Mouse (Mus musculus): ENCODE measurements around the gene Tamm41.
A peak's percentile ranks its signal among the peaks of the same experiment; 100 is the strongest.

Tamm41 gene

DNA sequence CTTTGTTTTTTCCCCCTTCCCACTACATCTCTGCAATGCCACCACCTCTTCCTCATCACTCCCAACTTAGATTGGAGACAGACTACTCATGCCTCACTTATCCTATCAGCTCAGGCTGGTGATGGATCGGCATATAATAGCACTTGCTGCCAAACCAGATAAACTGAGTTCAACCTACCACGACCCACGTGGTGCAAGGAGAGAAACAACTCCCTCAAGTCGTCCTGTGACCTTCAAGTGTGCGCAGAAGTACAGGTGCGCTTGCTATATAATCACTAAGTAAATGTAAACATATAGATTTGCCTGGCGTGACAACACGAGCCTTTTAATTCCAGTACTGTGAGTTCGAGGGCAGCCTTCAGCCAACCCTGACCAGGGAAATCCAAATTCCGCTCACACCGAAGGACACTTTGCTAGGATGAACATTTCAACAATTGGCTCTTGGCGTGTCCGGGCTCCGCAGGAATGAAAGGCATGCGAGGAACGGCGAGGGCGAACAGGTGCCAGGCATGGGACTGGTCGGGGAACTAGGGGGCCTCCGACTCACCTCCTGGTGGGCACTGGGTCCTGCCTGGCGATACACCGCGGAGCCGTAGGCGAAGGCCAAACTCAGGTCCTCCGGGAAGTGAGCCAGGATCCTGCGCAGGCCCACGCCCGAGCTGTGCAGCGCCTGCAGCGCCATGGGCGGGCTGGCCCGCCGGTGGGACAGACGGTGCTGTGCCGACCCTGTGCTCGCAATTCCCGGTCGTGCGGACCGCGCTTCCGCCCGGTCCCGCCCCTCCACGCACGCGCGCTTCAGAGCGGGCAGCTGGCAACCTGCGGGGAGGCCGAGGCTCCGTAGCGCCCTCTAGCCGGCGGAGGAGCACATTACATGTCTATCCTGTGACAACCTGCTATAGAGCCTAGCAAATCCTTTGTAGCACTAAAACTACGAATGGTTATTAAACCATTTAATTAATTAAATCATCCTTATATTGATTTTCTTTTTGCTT is at the start of gene Tamm41:
Gene Tamm41, minus strand, starts transcription at position 774 of the 992 bp plus-strand sequence.
- DNase-seq: peak; percentile 88

- no peak for DNase-seq
Measured at GRCm38 (mm10) chr6:115085274-115085841, 47.7 kb upstream of the Tamm41 start.

GRCm38 (mm10) chr6:115076781-115077575 is 39.3 kb upstream of the Tamm41 start:
- DNase-seq: peak; percentile 50

- DNase-seq: peak; percentile 49
Measured at GRCm38 (mm10) chr6:115072024-115072423, 34.3 kb upstream of the Tamm41 start.

GRCm38 (mm10) chr6:115065411-115066241 is 27.9 kb upstream of the Tamm41 start:
- DNase-seq: peak; percentile 51

DNA sequence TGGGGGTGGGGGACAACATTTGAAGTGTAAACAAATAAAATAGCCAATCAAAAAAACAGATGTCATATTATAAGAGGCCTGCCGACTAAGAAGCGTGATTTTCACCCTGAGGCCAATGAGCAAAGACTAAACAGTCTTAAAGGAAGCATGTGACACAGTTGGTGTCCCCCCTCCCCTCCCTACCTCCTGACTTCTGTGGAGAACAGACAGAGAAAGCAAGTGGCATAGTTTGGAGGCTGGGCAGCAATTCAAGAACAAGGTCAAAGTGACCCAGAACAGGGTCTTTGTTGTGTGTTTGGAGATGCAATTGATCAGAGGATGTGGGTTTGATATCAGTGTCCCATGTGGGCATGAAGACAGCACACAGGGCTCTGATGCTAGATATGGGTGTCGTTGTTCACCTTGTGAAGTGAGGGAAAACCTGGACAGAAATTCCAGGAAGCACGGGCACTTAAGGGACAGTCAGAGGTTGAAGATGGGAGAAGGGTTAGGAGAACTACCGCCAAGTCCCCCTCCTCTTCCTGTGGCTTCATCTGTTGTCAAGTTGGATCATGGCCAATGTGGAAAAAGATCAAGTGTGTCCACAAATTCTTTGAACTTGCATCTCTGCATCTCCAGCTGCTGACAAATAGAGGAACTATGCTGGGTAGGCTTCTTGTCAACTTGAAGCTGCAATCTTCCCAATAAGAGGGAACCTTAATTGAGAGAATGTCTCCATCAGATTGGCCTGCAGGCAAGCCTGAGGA is 25.1 kb upstream of the Tamm41 start:
- DNase-seq: no peak

DNA sequence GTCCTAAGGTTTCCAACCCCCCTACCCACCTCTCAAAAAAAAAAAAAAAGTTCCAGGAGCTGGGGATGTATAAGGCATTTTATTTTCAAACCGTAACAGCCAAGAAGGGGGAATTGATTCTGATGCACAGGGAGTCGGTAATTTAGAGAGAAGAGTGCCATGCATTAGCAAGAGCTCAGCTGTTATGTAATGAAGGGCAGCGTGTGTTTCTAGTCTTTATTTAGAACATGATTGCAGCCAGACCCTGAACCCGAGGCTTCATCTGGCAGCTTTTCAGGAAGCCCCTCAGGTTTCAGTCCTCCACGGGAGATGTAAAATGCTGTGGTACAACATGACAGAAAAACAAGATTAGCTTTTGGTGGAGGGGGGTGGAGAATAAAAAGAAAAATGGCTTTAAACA is 21.6 kb upstream of the Tamm41 start:
- no peak for DNase-seq

GRCm38 (mm10) chr6:115056699-115057098 is 19.0 kb upstream of the Tamm41 start:
- no peak for DNase-seq

- no peak for DNase-seq
Measured at GRCm38 (mm10) chr6:115055440-115055839, 17.8 kb upstream of the Tamm41 start.

DNA sequence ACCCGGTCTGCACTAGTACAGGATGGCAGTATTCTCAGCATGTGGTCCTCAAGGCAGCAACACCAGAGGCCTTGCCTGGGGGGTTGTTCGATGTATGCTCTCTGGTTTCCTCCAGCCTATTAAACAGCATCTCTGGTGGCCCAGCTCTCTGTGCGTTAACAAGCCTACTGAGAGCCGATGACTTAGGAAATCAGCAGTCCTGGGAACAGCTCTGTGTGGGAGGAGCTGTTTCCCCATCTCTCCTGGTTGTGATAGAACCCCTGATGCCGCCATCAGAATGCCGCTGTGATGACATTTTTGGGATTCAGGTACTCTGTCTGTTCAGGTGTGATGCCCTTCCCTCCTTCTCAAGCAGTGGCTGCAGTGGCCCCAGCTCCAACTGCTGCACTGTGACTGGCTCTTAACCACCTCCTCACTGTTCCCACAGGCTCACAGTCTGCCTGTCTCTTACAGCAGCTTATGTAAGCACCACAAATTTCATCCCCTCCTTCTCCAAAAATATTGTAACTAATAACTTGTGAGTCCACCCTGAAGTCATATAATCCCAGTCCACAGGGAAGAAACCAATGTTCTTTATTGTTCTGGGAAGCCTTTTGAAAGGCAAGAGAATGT is 14.0 kb upstream of the Tamm41 start:
- DNase-seq: no peak

- peak; percentile 45 for DNase-seq
Measured at GRCm38 (mm10) chr6:115049015-115049414, 11.3 kb upstream of the Tamm41 start.

DNA sequence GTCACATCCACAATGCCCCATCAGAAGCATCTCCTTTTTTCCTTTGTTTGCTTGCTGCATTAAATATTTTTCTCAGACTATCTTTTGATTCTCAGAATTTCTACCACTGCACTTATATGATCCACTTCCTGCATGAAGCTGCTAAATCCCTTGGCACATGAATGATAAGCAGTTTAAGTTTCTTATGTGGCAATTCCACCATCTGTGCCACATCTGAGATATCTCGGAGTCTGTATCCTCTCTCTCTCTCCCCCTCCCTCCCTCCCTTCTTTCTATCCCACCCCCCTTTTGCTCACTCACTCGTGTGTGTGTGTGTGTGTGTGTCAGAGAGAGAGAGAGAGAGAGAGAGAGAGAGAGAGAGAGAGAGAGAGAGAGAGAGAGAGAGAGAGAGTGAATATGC is 10.1 kb upstream of the Tamm41 start:
- no peak for DNase-seq

DNA sequence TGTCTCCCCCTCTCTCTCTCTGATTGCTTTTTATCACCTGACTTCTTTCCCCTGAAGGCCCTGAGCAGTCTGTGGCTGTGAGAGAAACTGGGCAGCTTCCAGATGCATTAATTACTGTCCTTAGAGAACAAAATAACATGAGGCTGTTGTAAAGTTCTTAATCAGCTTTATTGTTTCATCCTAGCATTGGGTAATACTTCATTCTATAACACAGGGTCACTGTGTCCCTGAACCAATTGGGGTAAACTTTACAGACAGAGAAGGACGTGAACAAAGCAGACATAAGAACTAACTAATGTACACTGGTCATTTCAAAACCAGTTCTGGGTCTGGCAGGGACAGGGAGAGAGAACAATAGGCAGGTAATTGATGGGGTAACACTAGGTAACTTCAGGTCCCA is 8.4 kb upstream of the Tamm41 start:
- DNase-seq: no peak

DNA sequence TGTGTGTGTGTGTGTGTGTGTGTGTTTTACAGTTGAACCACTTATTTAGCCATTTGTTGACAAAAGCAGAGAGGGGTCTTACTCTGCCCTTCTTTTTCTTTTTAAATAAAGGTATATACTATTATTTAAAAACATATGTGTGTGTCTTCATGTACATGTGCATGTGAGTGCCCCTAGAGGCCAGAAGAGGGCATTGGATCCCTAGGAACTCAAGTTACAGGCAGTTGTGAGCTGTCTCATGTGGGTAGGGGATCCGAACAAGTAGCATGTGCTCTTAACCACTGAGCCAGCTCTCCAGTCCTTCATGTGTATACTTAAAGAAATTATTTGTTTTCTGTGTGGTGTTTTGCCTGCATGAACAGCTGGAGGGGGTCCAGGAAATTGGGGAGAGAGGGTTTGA is 7.0 kb upstream of the Tamm41 start:
- DNase-seq: no peak

DNA sequence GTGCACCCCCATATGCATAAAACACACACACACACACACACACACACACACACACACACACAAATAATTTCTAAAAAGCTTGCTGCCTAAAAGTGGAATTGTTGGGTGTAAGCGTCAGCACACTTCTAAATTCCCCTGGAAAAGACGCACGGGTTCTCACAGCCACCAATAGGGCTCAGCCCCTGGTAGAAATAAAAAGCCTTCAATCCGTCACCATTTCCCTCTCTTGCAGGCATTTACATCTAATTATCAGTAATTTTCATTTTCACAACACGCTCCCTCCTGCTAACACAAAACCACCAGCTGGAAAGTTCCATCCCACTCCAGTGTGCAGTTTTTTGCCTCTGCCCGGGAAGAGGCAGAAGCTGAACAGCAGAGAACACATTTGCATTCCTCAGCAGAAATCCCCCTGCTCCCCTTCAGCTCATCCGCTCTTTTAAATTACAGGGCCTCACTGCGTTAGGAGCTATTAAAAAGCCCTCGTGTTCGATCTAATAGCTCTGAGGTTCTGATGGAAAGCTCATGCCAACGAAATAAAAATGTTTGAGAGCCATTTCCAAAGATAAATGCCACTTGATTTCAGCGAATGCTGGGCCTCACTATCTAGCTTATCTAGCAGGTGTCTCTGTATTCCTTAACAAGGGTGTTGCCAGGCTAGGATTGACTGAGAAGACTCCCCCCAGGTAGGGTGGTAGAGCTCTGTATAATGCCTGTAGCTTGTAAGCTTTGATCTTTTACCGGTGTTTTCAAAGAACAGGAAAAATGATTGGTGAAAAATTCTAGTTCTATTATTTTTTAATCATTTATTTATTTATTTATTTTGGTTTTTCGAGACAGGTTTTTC is 6.2 kb upstream of the Tamm41 start:
- no peak for DNase-seq

- DNase-seq: no peak
Measured at GRCm38 (mm10) chr6:115042609-115043008, 4.9 kb upstream of the Tamm41 start.

GRCm38 (mm10) chr6:115033441-115033840 is 4.2 kb downstream of the Tamm41 start:
- DNase-seq: no peak

DNA sequence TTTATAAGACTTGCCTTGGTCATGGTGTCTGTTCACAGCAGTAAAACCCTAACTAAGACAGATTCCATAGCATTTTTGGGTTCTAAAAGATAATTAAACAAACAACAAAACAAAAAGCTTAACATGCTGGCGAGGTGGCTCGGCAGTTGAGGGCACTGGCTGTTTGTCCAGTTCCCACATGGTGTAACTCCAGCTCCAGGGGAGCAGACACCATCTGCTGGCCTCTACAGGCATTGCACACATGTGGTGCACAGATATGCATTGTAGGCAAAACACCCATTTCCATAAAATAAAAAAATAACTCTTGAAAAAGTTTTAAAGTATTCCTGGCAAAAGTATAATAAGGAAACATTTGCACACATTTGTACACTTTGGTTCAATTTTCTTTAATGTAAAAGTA is 7.6 kb downstream of the Tamm41 start:
- DNase-seq: no peak

- DNase-seq: peak; percentile 31
Measured at GRCm38 (mm10) chr6:115029248-115029647, 8.4 kb downstream of the Tamm41 start.

DNA sequence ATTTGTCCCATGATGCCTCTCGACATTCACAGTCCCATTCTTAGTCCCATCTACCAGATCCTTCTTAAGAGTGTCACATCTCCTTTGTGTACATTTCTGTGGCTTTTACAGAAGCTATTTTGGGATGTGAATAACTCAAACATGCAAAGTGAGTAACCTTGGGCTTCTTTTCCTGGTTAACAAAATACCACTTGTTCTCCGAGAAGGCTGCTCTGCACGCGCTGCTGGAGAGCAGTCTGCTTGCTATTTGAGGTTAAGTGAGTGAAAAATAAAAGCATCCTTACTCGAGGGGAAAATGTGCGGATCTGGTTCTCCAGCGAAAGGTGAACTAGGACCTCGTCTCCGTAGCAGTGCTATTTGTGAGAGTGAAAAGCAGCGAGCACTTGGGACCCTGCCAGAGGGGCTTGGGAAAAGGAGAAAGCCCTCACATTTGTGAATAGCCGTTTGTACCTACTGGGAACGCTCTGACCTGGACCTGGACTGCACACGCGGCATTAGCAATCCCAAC is 10.1 kb downstream of the Tamm41 start:
- DNase-seq: no peak

Data from lung, postnatal 14 days (tissue).